Mouse (Mus musculus): Measurements from ENCODE around the gene Gm20388. TPM values are rescaled to one million over a fixed set of nuclear protein-coding genes. Genes with fewer than 3 reads are reported as not detected.
"Not testable (repeated sequence)": the region's sequence is repeated elsewhere in the genome, so short reads cannot be mapped to it uniquely, and the experiment has no call there.

The Gm20388 gene
- total RNA-seq, 2 experiments from 2014 or later: 1.3 to 8.5 TPM

- peak; percentile 86 to 91 for DNase-seq (ENCODE audit: low spot score in 2 of 2)
Measured at GRCm38 (mm10) chr8:123254099-123254885, 3343.7 kb downstream of the Gm20388 start, which contains the start of the genes Zfp276 and Vps9d1. Zfp276 (plus strand) TSS chr8:123254195. Vps9d1 (minus strand) TSS chr8:123254348.

DNA sequence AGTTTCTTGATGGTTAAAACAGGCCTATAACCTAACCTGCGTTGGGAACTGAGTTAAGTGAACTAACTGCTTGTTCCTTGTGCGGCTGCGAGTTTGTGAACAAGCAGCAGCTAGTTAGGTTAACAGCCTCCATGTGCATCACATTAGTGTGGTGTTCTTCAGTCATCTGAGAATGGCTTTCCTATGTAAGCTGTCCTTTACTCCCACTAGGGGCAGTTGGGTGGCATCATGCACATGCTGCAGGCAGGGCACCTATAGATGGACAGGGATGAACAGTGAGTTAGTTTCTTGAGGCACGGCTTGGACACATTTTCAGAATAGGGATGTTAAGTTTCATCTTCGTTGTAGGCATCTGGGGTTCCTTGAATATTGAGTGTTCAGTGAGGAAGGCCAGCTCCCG, 3344.5 kb downstream of the Gm20388 start:
- DNase-seq (ENCODE audit: low spot score in 2 of 2): no peak

GRCm38 (mm10) chr8:123257114-123257513, 3346.5 kb downstream of the Gm20388 start:
- no peak for DNase-seq (ENCODE audit: low spot score in 2 of 2)

DNA sequence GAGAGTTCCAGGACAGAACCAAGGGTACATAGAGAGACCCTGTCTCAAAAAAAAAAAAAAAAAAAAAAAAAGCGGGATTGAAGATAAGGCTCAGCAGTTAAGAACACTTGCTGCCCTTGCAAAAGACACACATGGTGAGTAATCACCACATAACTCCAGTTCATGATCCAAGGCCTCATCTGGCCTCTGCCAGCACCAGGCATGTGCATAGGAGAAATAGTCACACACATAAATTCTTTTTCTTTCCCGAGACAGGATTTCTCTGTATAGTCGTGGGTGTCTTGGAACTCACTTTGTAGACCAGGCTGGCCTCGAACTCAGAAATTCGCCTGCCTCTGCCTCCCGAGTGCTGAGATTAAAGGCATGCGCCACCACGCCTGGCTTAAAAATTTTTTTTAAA, 3347.0 kb downstream of the Gm20388 start:
- not testable (repeated sequence) for DNase-seq (ENCODE audit: low spot score in 2 of 2)

- no peak for DNase-seq (ENCODE audit: low spot score in 2 of 2)
Measured at GRCm38 (mm10) chr8:123267926-123268656, 3357.4 kb downstream of the Gm20388 start.

- DNase-seq (ENCODE audit: low spot score in 2 of 2): no peak
Measured at GRCm38 (mm10) chr8:123271147-123271546, 3360.5 kb downstream of the Gm20388 start.

- DNase-seq (ENCODE audit: low spot score in 2 of 2): no peak
Measured at GRCm38 (mm10) chr8:123271901-123272300, 3361.3 kb downstream of the Gm20388 start.

DNA sequence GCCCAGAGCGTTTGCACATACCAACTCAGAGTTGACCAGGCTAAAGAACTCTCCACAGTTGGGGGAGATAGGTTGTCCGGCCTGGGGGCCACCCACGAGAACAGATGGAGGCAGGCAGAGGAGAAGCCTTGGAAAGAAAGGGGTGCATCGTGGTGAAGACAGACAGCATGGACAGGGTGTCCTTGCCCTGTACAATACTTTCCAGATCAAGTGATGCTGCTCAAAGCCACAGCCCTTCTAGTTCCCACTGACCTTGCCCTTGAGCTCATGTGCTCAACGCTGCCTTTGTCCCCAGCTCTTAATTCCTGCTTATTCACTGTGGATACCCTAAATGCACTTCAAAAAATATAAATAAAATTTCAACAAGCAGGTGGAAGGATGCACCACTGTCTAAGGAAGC, 3363.8 kb downstream of the Gm20388 start:
- no peak for DNase-seq (ENCODE audit: low spot score in 2 of 2)

DNA sequence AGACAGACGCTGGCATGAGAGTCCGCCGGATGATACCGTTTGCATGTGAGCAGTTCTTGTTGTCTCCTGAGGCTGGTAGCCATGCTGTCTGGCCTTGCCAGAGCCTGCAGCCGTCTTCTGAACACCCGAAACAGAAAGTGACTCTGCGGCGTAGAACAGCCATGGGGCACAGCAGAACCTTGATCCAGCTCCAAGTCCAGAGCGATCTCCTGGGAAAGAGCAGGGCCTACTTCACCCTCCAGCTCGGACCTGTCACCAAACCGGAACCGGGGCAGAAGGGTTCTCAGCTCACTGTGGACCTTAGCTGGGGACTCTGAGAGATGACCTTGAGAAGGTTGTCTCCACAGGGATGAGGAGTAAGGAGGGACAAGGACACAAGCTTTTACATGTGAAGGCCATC, 3364.5 kb downstream of the Gm20388 start:
- no peak for DNase-seq (ENCODE audit: low spot score in 2 of 2)

- DNase-seq (ENCODE audit: low spot score in 2 of 2): no peak
Measured at GRCm38 (mm10) chr8:123278445-123278844, 3367.8 kb downstream of the Gm20388 start.

DNA sequence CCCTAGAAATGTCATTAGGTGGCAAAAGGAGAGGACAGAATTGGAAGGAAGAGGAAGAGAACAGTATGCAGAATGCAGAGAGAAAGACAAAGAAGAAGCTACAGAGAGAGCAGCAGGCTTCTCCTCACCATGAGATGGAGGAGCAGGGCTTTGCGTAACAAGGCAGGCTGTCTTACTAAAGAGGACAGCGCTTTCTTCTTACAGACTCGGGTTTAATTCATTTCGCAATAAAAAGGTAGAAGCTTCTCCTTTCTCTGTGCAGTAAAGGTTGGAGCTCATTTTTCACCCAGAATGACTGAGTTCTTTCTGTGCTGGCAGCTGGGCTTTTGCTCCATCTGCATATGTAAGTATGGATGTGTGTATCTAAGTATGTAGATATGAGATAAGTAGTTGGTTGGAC, 3369.2 kb downstream of the Gm20388 start:
- no peak for DNase-seq (ENCODE audit: low spot score in 2 of 2)

GRCm38 (mm10) chr8:123280302-123281094, 3369.9 kb downstream of the Gm20388 start:
- no peak for DNase-seq (ENCODE audit: low spot score in 2 of 2)

DNA sequence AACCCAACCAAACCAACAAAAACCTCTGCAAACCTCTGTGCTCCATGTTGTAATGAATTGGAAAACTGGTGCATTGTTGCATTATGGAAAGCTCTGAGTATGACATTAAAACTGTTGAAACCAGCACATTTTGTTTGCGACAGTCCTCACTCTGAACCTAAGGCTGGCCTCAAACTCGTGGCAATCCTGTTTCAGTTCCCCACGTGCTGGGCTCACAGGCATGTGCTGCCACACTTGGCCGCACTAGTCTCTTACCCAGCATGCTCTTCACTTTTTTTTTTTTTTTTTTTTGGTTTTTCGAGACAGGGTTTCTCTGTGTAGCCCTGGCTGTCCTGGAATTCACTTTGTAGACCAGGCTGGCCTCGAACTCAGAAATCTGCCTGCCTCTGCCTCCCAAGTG, 3372.4 kb downstream of the Gm20388 start:
- DNase-seq (ENCODE audit: low spot score in 2 of 2): not testable (repeated sequence)

- DNase-seq (ENCODE audit: low spot score in 2 of 2): no peak
Measured at GRCm38 (mm10) chr8:123283991-123284390, 3373.3 kb downstream of the Gm20388 start.

- DNase-seq (ENCODE audit: low spot score in 2 of 2): no peak
Measured at GRCm38 (mm10) chr8:123284493-123284892, 3373.9 kb downstream of the Gm20388 start.

DNA sequence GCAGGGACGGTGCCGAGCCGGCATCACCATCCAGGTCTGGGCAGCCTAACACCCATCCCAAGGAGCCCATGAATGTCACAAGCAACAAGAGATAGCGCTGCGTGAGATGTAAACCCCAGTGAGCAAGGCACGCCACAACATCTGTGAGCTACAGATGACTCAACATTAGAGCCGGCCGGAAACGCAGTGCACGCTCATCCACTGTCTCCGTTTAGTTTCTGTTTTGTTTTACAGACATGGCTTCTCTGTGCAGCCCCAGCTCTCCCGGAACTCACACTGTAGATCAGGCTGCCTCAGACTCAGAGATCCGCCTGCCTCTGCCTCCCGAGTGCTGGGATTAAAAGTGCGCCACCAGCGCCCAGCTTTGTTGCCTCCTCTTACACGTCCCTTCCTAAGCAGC, 3376.7 kb downstream of the Gm20388 start:
- DNase-seq (ENCODE audit: low spot score in 2 of 2): no peak

GRCm38 (mm10) chr8:123290166-123290565, 3379.5 kb downstream of the Gm20388 start:
- peak; percentile 41 to 60 for DNase-seq (ENCODE audit: low spot score in 2 of 2)

DNA sequence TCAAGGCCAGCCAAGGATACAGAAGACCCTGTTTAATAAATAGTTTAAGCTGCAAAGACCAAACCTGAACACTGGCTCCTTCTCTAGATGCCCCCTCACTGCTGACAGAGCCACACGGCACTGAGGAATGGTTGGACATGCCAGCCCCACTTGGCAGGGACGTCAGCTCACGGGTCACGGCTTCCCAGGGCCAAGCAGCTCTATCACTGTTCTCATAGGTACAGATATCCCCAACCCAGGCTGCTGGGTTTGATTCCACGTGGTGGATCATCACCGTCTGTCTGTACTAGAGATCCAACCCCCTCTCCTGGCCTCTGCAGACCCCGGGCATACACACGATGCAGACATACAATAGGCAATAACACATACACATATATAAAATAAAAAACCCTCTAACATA, 3380.0 kb downstream of the Gm20388 start:
- peak in 1 of 2 experiments; percentile 10 for DNase-seq (ENCODE audit: low spot score in 2 of 2)

GRCm38 (mm10) chr8:123291716-123292115, 3381.1 kb downstream of the Gm20388 start:
- DNase-seq (ENCODE audit: low spot score in 2 of 2): peak in 1 of 2 experiments; percentile 14

- no peak for DNase-seq (ENCODE audit: low spot score in 2 of 2)
Measured at GRCm38 (mm10) chr8:123292281-123292680, 3381.6 kb downstream of the Gm20388 start.

DNA sequence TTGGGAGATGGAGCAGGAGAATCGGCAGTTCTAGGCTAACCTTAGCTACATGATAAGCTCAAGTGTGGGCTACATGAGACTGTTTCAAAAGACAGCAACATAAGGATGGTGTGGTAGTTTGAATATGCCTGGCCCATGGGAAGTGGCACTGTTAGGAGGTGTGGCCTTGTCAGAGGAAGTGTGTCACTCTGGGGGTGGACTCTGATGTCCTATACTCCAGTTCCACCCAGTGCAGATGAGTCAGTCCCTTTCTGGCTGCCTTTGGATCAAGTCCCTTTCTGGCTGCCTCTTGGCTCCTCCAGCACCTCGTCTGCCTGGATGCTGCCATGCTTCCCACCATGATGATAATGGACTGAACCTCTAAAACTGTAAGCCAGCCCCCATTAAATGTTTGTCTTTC, 3382.1 kb downstream of the Gm20388 start:
- DNase-seq (ENCODE audit: low spot score in 2 of 2): no peak

All from adrenal gland, adult 18-20 months (tissue).